11 mouse cellular contexts compared by ENCODE assay signal in the genomic region with DNA sequence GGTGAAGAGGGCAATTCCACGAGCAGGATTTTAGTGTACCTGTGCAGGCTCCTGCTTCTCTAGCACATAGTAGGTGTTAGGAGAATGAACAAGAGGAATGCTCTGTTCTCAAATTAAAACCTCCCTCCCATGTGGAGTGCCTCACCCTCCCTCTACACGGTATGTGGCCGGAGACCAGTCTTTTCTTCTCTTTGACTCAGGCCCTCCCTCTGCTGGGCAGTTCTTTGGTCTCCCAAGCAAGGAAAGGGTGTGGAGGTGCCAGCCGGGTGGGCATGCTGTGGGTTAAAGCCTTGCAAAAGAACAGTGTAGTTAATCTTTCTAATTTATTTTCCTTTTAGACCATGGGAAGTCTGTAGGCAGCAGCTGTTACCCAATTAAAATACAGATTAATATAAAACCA. TPM values are rescaled to one million over a fixed set of nuclear protein-coding genes. Genes with fewer than 3 reads are reported as not detected.
DNase-seq lines count a peak whose midpoint lies in the region; ATAC-seq and TF ChIP-seq lines count a peak whose summit lies in the region.
"Had no signal": no experiment of that assay in that cellular context is flagged by ENCODE, and none has a peak within 500 bp of the region (broad histone marks: within the 10 kb centered on the region; RNA-seq: fewer than 3 reads in every experiment).

No protein-coding gene starts in this region.

- ATAC-seq in hindbrain, postnatal 0 days, result peak; percentile 47; the same call in 1 of the 2 replicates

- peak; percentile 66 for TF ChIP-seq CTCF in hindbrain, postnatal 0 days (IDR thresholded peaks at IDR 0.05; ENCODE audit: low read depth)

- DNase-seq in heart, postnatal 4 days, result peak; percentile 33
- no peak for DNase-seq in heart, postnatal 14 days
- DNase-seq in ovary, postnatal 36 days (ENCODE audit: low spot score), result peak; percentile 24
- DNase-seq in ovary, adult 18-20 months (ENCODE audit: low spot score), result no peak
- DNase-seq in hindbrain, postnatal 0 days (ENCODE audit: low spot score), result peak; percentile 53
- DNase-seq in frontal cortex, postnatal 10 days (ENCODE audit: low spot score in 2 of 2), result no peak
- DNase-seq in gastrocnemius, postnatal 14 days, result no peak
- DNase-seq in adrenal gland, adult 8-10 months, result no peak
- DNase-seq: adrenal gland, adult 2 months; cerebellum, postnatal 25 days had no signal

- intact Hi-C loops in heart, postnatal 14 days (cut with DNase I), result no loop called here
- intact Hi-C loops in gastrocnemius, postnatal 14 days (cut with DNase I; ENCODE audit: low total_unique reads), result no loop called here

- no peak overlapping the region for H3K4me3 ChIP-seq in hindbrain, postnatal 0 days (ENCODE audit: low read length)
- H3K4me3 ChIP-seq: myocyte had no signal

- peaks cover 36% of the 10 kb centered on the region for H3K36me3 ChIP-seq in hindbrain, postnatal 0 days (ENCODE audit: insufficient read depth, low read length)

- 0 out of 2 replicates have a peak, but pooled peaks cover 5% of the 10 kb centered on the region for H3K4me1 ChIP-seq in hindbrain, postnatal 0 days (ENCODE audit: insufficient read depth, low read length)

- H3K4me2 ChIP-seq in hindbrain, postnatal 0 days (ENCODE audit: low read depth, low read length), result no peak overlapping the region

- H3K9ac ChIP-seq in hindbrain, postnatal 0 days (replicated peaks; ENCODE audit: low read length), result no peak overlapping the region

- H3K9me3 ChIP-seq in hindbrain, postnatal 0 days (ENCODE audit: low read length), result no peaks in the 10 kb centered on the region

- H3K27ac ChIP-seq in hindbrain, postnatal 0 days, result no peak overlapping the region

- no peaks in the 10 kb centered on the region for H3K27me3 ChIP-seq in hindbrain, postnatal 0 days (ENCODE audit: insufficient read depth, low read length)

- 28% methylated on average over 4 of the region's 4 CpGs for WGBS in hindbrain, postnatal 0 days

RNA-seq across cellular contexts. Expression of gene Eri3, which starts 37.3 kb away (rescaled TPM):
- 10 to 100 TPM; 81.4 to 92.0 TPM for total RNA-seq in heart, postnatal 4 days (2021)
- 10 to 100 TPM; 75.4 to 82.6 TPM for total RNA-seq in heart, postnatal 14 days (2021)
- total RNA-seq in hindbrain, postnatal 0 days (2014; rRNA removed), result 263 and 267 TPM in 2 replicates
- 277 and 295 TPM in 2 replicates for polyA plus RNA-seq in hindbrain, postnatal 0 days (2015; fragmentation: Nextera tagmentation; extraction: Ambion mirVana)
- 10 to 100 TPM; 68.6 to 70.8 TPM for total RNA-seq in gastrocnemius, postnatal 14 days (2021)
- total RNA-seq in adrenal gland, adult 8-10 months (2022), result 100 to 1,000 TPM in 1 of 4 experiments, 10 to 100 TPM in 3; 73.0 to 105 (median 81.5) TPM

Comparison
In these comparisons a context has a peak if more than half of its experiments do, and no peak if none do; other contexts are left out.
1. DNase-seq: peak in heart, postnatal 4 days (single experiment), ovary, postnatal 36 days (single experiment) and hindbrain, postnatal 0 days (single experiment); none in heart, postnatal 14 days (0 of 2), ovary, adult 18-20 months (single experiment), frontal cortex, postnatal 10 days (0 of 2), gastrocnemius, postnatal 14 days (single experiment) and adrenal gland, adult 8-10 months (single experiment).